Mouse (Mus musculus) megakaryocyte-erythroid progenitor cell, adult 5-6 weeks (primary cell): ENCODE measurements around the gene Xrra1. TPM values are rescaled to one million over a fixed set of nuclear protein-coding genes. Genes with fewer than 3 reads are reported as not detected.

Source experiments
- ATAC-seq: replicated peaks from 2 replicates; pipeline ENCODE4 v1.8.0; 2016; ENCODE audit warnings: mild to moderate bottlenecking, inconsistent platforms; ENCODE audit not compliant: severe bottlenecking, poor library complexity, low FRiP score, low TSS enrichment
- total RNA-seq, 2 experiments: library from RNA; stranded (forward) in 1 of 2; stranded (reverse) in 1 of 2; fragments of 200-1000, 215-1000 nt in 1 of 2; fragments of >200 nt in 1 of 2; fragmentation: Nextera tagmentation in 1 of 2; gene quantifications; 2 replicates each; pipeline ENCODE4 v1.2.3; 2014 to 2017

The Xrra1 gene
- total RNA-seq, 2 experiments from 2014 or later = 0.07 TPM; not detected in 1

DNA sequence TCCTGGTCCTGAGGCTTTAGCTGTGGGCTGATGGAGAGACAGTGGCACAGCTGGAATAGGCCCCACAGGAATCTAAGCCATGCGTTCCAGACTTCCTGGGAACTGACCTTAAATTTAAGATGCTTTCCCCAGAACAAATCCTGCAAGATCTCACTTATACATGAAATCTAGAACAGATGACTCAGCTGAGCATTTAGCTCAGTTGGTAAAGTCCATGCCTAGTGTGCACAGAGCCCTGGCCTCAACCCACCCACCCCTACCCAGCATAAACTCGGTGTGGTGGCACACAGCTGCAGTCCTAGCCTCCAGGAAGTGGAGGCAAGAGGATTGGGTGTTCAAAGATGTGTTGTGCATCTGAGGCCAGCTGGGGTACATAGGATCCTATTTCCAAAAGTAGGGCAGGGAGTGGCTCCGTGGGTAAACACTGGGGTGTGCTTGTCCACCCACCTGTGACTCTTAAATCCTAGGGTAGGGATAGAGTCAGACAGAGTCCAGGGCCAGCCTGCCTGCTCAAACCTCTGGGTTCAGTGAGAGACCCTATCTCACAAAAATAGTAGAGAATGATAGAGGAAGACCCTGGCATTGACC lies 31.3 kb downstream of the Xrra1 start:
- no peak for ATAC-seq

DNA sequence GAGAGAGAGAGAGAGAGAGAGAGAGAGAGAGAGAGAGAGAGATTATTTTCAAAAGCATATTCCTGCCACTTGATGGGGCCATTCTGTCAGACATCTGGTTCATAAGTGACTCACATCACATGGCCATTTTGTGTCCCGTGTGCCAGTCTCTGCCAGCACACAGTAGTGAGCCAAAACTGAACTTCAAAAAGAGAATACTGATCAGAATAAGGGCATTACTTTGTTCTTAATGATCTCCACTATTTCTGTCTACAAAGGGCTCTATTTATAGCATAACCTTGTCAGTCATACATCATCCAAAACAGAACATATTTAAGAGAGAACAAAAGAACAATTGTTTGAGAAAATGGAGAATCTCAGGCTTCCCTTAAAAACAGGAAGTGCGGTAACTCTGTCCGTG lies 32.6 kb downstream of the Xrra1 start:
- no peak for ATAC-seq

DNA sequence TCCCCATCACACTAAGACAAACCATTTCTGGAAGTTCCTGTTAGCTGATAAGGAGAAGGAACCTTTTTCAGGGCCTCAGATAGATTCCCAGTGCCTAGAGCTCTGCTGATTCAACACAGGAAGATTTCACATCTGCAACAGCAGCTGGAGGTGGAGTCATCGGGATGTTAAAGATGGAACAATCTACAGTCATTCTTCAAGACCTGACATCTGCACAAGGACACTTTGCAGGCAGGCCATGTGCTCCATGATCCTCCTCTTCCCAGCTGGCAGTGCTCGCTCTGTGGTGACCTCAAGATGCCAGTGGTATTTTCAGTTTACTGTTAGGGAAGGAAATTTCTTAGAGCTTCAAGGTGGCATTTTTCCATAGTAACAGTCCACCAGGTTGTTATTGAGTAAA lies 33.4 kb downstream of the Xrra1 start:
- no peak for ATAC-seq

DNA sequence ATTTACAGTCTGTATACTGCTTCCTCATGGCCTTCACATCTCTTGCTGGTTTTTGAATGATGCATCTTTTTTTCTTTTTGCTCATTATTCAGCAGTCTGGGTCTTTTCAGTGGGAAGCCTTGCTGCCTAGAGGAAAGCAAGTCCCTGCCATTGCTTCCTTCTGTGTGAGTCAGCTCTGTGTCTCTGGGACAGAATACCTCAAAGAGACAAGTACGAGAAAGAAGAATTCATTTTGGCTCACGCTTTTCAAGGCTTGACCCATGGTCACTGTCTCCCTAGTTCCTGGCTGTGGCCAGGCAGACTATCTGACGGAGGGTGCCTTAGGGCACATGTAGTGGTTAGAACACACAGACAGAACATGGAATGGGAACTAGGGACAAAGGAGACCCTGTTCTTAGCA lies 35.1 kb downstream of the Xrra1 start:
- ATAC-seq = no peak

DNA sequence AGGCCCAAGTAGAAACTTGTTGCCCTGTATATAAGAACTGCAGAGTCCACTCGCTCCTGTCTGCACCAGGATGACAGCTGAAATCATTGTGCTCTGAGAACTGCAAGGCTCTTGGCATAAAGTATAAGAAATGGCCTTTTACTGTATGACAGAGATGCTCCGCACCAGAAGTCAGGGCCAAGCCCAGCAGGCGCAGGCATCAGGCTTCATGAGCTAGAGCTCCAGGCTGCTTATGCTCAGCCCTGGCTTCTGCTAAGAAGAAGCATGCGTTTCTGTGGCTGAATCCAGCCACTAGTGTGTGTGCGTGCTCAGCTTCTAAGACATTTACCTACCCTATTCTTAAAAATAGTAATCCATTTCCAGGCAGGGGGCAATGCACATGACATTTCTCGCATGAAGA lies 35.6 kb downstream of the Xrra1 start:
- no peak for ATAC-seq

- no peak for ATAC-seq
Measured at GRCm38 (mm10) chr7:99896905-99897304, 38.0 kb downstream of the Xrra1 start.

GRCm38 (mm10) chr7:99902208-99902607 lies 43.3 kb downstream of the Xrra1 start:
- ATAC-seq = no peak

GRCm38 (mm10) chr7:99902918-99903665 lies 44.2 kb downstream of the Xrra1 start:
- ATAC-seq = no peak

DNA sequence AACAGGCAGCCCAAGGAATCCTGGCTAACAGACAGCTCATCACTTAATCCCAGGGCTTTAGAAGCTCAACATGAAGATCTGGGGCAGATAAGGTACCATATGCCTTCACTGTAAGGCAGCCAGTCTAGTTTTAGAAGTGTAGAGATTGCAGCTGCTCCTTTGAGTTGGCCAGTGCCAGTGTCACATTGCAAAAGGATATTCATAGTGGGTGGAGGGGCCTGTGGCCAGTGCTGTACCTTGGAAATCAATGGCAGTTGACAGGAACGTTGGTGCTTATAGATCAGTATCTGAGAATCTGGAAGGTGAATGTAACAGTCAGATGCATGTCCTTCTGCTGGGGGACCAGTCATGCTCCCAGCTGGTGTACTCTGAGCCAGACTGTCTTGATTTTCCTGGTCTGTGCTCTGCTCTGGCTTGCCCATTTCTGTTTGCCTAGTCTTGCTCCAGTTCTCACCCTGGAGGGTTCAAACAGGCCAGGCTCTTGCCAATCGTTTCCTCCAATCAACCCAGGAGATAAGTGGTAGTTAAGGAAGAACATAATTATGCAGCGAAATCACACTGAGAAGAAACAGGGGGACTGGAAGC lies 45.6 kb downstream of the Xrra1 start:
- no peak for ATAC-seq

GRCm38 (mm10) chr7:99906346-99906745 lies 47.4 kb downstream of the Xrra1 start:
- ATAC-seq = no peak

GRCm38 (mm10) chr7:99907463-99907862 lies 48.5 kb downstream of the Xrra1 start:
- peak; percentile 77 for ATAC-seq

DNA sequence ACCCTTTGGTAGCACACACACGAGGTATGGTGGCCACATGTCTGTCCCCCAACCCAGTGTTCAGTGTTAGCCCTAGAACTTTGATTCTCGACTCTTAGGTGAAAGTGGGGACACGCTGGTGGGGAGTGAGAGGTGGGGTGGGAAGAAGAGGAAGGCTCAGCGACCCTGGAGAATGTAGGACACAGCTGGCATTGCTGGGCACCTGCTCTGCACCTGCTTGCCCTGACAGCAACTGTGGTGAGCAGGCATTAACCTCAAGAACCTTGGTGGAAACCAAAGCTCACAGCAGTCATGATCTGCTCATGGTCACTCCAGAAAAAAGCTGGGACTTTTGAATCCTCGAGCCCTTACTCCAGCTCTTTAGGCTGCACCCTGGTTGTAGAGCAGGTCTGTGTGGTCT lies 52.1 kb downstream of the Xrra1 start:
- ATAC-seq = no peak

GRCm38 (mm10) chr7:99914316-99914715 lies 55.4 kb downstream of the Xrra1 start:
- no peak for ATAC-seq

- no peak for ATAC-seq
Measured at GRCm38 (mm10) chr7:99915511-99915910, 56.6 kb downstream of the Xrra1 start.

GRCm38 (mm10) chr7:99916741-99917319 lies 57.9 kb downstream of the Xrra1 start:
- ATAC-seq = peak; percentile 19; the same call in 1 of the 2 replicates

DNA sequence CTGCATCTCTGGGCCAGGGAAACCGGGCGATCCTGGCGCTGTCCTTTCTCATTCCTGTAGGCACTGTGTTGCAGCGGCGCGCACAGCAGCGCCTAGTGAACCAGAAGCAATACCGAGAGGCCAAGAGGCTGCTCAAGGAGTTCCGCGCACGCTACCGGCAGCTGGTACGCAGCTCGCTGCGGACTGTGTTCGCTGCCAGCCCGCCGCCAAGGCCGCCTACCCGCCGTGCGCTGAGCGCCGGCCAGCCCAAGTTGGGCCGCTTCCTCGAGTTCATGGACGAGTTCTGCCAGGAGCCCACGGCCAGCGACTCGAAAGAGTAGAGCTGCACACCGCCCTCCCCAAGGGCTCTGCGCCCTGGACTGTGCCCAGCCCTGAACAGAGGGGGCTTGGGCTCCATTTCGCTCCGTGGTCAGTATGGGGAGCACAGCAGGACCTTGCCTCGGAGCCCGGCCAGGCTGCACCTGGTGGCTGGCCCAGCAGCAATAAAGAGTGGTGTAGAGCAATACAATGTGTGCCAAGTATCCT lies 58.5 kb downstream of the Xrra1 start:
- ATAC-seq = peak; percentile 42; the same call in 1 of the 2 replicates

GRCm38 (mm10) chr7:99919164-99919563 lies 60.2 kb downstream of the Xrra1 start:
- ATAC-seq = no peak

- ATAC-seq = no peak
Measured at GRCm38 (mm10) chr7:99919971-99920370, 61.1 kb downstream of the Xrra1 start.

GRCm38 (mm10) chr7:99920416-99920815 lies 61.5 kb downstream of the Xrra1 start:
- ATAC-seq = no peak
